Mouse (Mus musculus) heart, embryonic 15.5 days (tissue): ENCODE data around the gene Slc26a8. TPM values are rescaled to one million over a fixed set of nuclear protein-coding genes. Genes with fewer than 3 reads are reported as not detected.

ENCODE experiments used
- ATAC-seq: fragments of 200-750 bp; cut with Nextera tagmentation; replicated peaks from 2 replicates; pipeline ENCODE4 v1.8.0; 2017; ENCODE audit warnings: low read depth, moderate TSS enrichment; ENCODE audit not compliant: insufficient number of reproducible peaks, insufficient read depth, low FRiP score
- H3K27ac ChIP-seq: fragments of 300-500 bp; sonication (generic); 2 replicates; pipeline ENCODE4 v1.5.1; 2015; ENCODE audit warnings: mild to moderate bottlenecking, inconsistent platforms
- H3K27me3 ChIP-seq: fragments of 300-500 bp; sonication (generic); 2 replicates; pipeline ENCODE4 v1.6.1; 2015; ENCODE audit warnings: inconsistent platforms
- H3K36me3 ChIP-seq: fragments of 300-500 bp; sonication (generic); 2 replicates; pipeline ENCODE4 v1.6.1; 2015; ENCODE audit warnings: mild to moderate bottlenecking, inconsistent platforms
- H3K4me1 ChIP-seq: fragments of 300-500 bp; sonication (generic); replicated peaks from 2 replicates; pipeline ENCODE4 v1.6.1; 2015; ENCODE audit warnings: inconsistent platforms
- H3K4me2 ChIP-seq: fragments of 300-500 bp; sonication (generic); 2 replicates; pipeline ENCODE4 v1.6.1; 2015; ENCODE audit warnings: inconsistent platforms, mild to moderate bottlenecking, moderate library complexity
- H3K4me3 ChIP-seq: fragments of 300-500 bp; sonication (generic); 2 replicates; pipeline ENCODE4 v1.5.1; 2015; ENCODE audit warnings: mild to moderate bottlenecking, inconsistent platforms
- H3K9ac ChIP-seq: fragments of 300-500 bp; sonication (generic); 2 replicates; pipeline ENCODE4 v1.6.1; 2015; ENCODE audit warnings: mild to moderate bottlenecking, inconsistent platforms
- H3K9me3 ChIP-seq: fragments of 300-500 bp; sonication (generic); replicated peaks from 2 replicates; pipeline ENCODE4 v1.6.1; 2016; ENCODE audit warnings: inconsistent platforms
- WGBS: fragments of 180-500 bp; shearing (Covaris S2); methylation state at CpG from one replicate; pipeline ENCODE4 v1.1.7; 2015; ENCODE audit warnings: mixed read lengths; 5-methylcytosine and 5-hydroxymethylcytosine counted together
- polyA plus RNA-seq: library from polyadenylated mRNA; unstranded; fragments of >200 nt; fragmentation: Nextera tagmentation; extraction: Ambion mirVana; gene quantifications from 2 replicates; pipeline ENCODE4 v1.2.1, GENCODE M21; 2015

Gene Slc26a8
- polyA plus RNA-seq, 1 experiment from 2014 or later = 0.23 TPM

- no peak overlapping the region for H3K4me3 ChIP-seq
- H3K4me2 ChIP-seq = no peak overlapping the region
- no peak for ATAC-seq
- peak overlapping the region; percentile 31; the same call in 1 of the 2 replicates for H3K27ac ChIP-seq
- 47% methylated on average over 4 of the region's 4 CpGs for WGBS
- H3K9ac ChIP-seq = no peak overlapping the region
- no peaks in the 10 kb centered on the region for H3K27me3 ChIP-seq
- no peaks in the 10 kb centered on the region for H3K36me3 ChIP-seq
- no peaks in the 10 kb centered on the region for H3K9me3 ChIP-seq
- H3K4me1 ChIP-seq = peaks cover 49% of the 10 kb centered on the region
These were observed 8.2 kb upstream of the Slc26a8 start for GRCm38 (mm10) chr17:28698245-28698644.

GRCm38 (mm10) chr17:28697290-28698195 is 7.5 kb upstream of the Slc26a8 start:
- 65% methylated on average over 13 of the region's 13 CpGs for WGBS
- Histone ChIP-seq H3K9ac (no peak overlapping the region), H3K4me3 (no peak overlapping the region), H3K36me3 (no peaks in the 10 kb centered on the region), H3K4me2 (no peak overlapping the region), H3K27ac (peak overlapping the region; percentile 31; the same call in 1 of the 2 replicates), H3K4me1 (peaks cover 48% of the 10 kb centered on the region), H3K9me3 (no peaks in the 10 kb centered on the region), H3K27me3 (no peaks in the 10 kb centered on the region)
- ATAC-seq = no peak

- Histone ChIP-seq H3K4me2 (no peak overlapping the region), H3K9me3 (no peaks in the 10 kb centered on the region), H3K27me3 (no peaks in the 10 kb centered on the region), H3K4me1 (peaks cover 39% of the 10 kb centered on the region), H3K36me3 (no peaks in the 10 kb centered on the region), H3K4me3 (no peak overlapping the region), H3K9ac (no peak overlapping the region), H3K27ac (no peak overlapping the region)
- WGBS = 44% methylated on average over 2 of the region's 2 CpGs
- no peak for ATAC-seq
These were observed 6.6 kb upstream of the Slc26a8 start for GRCm38 (mm10) chr17:28696641-28697040.

DNA sequence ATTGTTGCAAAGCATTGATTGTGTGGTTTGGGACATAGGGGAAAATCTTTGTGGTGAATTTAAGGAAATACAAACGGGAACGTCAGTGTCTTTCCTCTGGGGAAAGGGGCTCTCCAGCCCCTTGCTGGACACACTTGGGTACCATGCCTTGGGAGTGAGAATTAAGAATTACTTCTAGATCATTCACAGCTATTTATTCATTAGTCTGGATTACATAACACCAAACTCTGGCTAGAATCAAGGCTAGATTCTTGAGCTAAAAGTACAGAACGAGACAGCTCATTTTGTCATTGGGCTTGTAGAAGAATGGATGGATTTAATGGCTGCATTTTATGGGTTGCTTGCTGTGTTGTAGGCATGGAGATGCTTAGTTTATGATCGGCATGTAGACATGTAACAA is 4.8 kb upstream of the Slc26a8 start:
- WGBS = 84% methylated on average over 4 of the region's 4 CpGs
- no peaks in the 10 kb centered on the region for H3K36me3 ChIP-seq
- no peak for ATAC-seq
- peaks cover 46% of the 10 kb centered on the region for H3K4me1 ChIP-seq
- H3K4me2 ChIP-seq = no peak overlapping the region
- no peaks in the 10 kb centered on the region for H3K9me3 ChIP-seq
- H3K4me3 ChIP-seq = no peak overlapping the region
- H3K27ac ChIP-seq = no peak overlapping the region
- H3K27me3 ChIP-seq = no peaks in the 10 kb centered on the region
- no peak overlapping the region for H3K9ac ChIP-seq

- no peak for ATAC-seq
- 77% methylated on average over 2 of the region's 2 CpGs for WGBS
These were observed 4.0 kb upstream of the Slc26a8 start for GRCm38 (mm10) chr17:28694078-28694477.

GRCm38 (mm10) chr17:28693086-28693485 is 3.1 kb upstream of the Slc26a8 start:
- Histone ChIP-seq H3K9ac (no peak overlapping the region; the same call in 1 of the 2 replicates), H3K4me2 (peak overlapping the region; percentile 72), H3K9me3 (no peaks in the 10 kb centered on the region), H3K4me1 (peaks cover 50% of the 10 kb centered on the region), H3K36me3 (no peaks in the 10 kb centered on the region), H3K4me3 (peak overlapping the region; percentile 96), H3K27ac (peak overlapping the region; percentile 98; the same call in 1 of the 2 replicates), H3K27me3 (0 out of 2 replicates have a peak, but pooled peaks cover 8% of the 10 kb centered on the region)
- no peak for ATAC-seq
- WGBS = 32% methylated on average over 3 of the region's 3 CpGs

More at GRCm38 (mm10) chr17:28694078-28694477, 4.0 kb upstream of the Slc26a8 start:
- H3K36me3 ChIP-seq = no peaks in the 10 kb centered on the region
- H3K9me3 ChIP-seq = no peaks in the 10 kb centered on the region
- no peak overlapping the region for H3K9ac ChIP-seq
- no peak overlapping the region for H3K27ac ChIP-seq
- peaks cover 54% of the 10 kb centered on the region for H3K4me1 ChIP-seq
- H3K4me2 ChIP-seq = peak overlapping the region; percentile 72; the same call in 1 of the 2 replicates
- H3K27me3 ChIP-seq = 0 out of 2 replicates have a peak, but pooled peaks cover 3% of the 10 kb centered on the region
- H3K4me3 ChIP-seq = no peak overlapping the region

DNA sequence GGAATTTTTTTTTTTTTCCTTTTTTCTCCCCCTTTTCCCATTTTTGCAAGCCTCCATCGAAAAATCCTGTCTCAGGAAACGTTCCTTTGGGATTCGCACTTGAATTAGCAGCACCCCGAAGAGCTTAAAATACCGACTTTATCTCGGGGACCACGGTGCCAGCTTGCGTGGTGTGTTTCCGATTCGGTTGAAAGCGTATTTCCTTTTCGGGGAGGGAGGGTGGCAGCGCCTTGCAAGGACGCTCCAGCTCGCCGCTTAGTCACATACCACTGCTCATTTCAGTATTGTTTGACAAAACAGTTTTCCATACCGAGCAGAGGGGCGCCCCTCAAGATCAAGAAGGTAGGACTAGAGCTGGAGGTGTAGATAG is 2.3 kb upstream of the Slc26a8 start:
- WGBS = 0% methylated on average over 18 of the region's 18 CpGs
- Histone ChIP-seq H3K27ac (peak overlapping the region; percentile 98), H3K9me3 (no peaks in the 10 kb centered on the region), H3K4me2 (peak overlapping the region; percentile 72), H3K27me3 (0 out of 2 replicates have a peak, but pooled peaks cover 8% of the 10 kb centered on the region), H3K4me3 (peak overlapping the region; percentile 96), H3K4me1 (peaks cover 42% of the 10 kb centered on the region), H3K9ac (peak overlapping the region; percentile 98), H3K36me3 (no peaks in the 10 kb centered on the region)
- ATAC-seq = no peak

DNA sequence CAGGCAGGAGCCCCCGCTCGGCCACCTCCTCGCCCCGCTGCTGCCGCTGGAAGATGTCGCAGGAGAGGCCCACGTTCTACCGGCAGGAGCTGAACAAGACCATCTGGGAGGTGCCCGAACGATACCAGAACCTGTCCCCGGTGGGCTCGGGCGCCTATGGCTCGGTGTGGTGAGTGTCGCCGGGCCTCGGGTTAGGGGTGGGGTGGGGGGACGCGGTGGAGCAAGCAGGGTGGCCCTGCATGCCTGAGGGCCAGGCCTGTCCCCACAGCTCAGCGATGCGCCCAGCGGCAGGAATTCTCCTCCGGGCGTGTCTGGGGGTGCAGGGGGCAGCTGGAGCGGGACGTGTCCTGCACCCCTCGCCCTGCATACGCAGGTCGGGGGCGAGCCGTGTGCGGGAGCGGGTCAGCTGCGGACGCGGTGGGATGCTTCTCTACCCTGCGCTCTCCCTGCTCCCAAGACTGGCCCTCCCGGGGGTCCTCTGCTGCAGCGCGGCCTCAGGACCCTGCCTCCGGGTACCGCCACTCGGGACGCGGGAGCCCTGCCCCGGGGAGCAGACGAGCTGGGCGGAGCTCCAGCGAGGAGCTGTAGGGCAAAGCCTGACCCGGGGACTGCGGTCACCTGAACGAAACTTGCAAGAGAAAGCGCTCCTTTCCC is 1.8 kb upstream of the Slc26a8 start:
- peak overlapping the region; percentile 98 for H3K27ac ChIP-seq
- peak overlapping the region; percentile 98 for H3K9ac ChIP-seq
- H3K27me3 ChIP-seq = 0 out of 2 replicates have a peak, but pooled peaks cover 8% of the 10 kb centered on the region

GRCm38 (mm10) chr17:28690776-28691686 is 998 bp upstream of the Slc26a8 start, which contains the start of gene Mapk14:
Gene Mapk14 (plus strand): TSS chr17:28691329.
- Histone ChIP-seq H3K4me2 (peak within 1 kb of the TSS; percentile 75), H3K9ac (peak within 1 kb of the TSS; percentile 98), H3K9me3 (no peaks in the 10 kb centered on the region), H3K4me1 (peaks cover 30% of the 10 kb centered on the region), H3K4me3 (peak within 1 kb of the TSS; percentile 96), H3K27ac (peak within 1 kb of the TSS; percentile 98), H3K36me3 (no peaks in the 10 kb centered on the region), H3K27me3 (0 out of 2 replicates have a peak, but pooled peaks cover 8% of the 10 kb centered on the region)
- WGBS = under 1% methylated on average over 79 of the region's 86 CpGs
- ATAC-seq = peak; percentile 89

More for the DNA sequence above, 1.8 kb upstream of the Slc26a8 start:
- H3K4me3 ChIP-seq = peak overlapping the region; percentile 96
- H3K9me3 ChIP-seq = no peaks in the 10 kb centered on the region
- H3K4me1 ChIP-seq = peaks cover 37% of the 10 kb centered on the region
- ATAC-seq = peak; percentile 37
- no peaks in the 10 kb centered on the region for H3K36me3 ChIP-seq
- WGBS = under 1% methylated on average over 49 of the region's 53 CpGs
- peak overlapping the region; percentile 72 for H3K4me2 ChIP-seq

GRCm38 (mm10) chr17:28687354-28687753 is 2.7 kb downstream of the Slc26a8 start:
- 0 out of 2 replicates have a peak, but pooled peaks cover 8% of the 10 kb centered on the region for H3K27me3 ChIP-seq
- 25% methylated on average over 4 of the region's 4 CpGs for WGBS
- no peak overlapping the region for H3K4me3 ChIP-seq
- H3K4me2 ChIP-seq = no peak overlapping the region
- H3K4me1 ChIP-seq = peaks cover 15% of the 10 kb centered on the region
- H3K27ac ChIP-seq = no peak overlapping the region
- no peak for ATAC-seq
- no peak overlapping the region for H3K9ac ChIP-seq
- H3K36me3 ChIP-seq = no peaks in the 10 kb centered on the region
- H3K9me3 ChIP-seq = no peaks in the 10 kb centered on the region
